Mouse (Mus musculus) cortical plate, adult 2 months (tissue): Measurements from ENCODE around the gene Arhgap23. TPM values are rescaled to one million over a fixed set of nuclear protein-coding genes. Genes with fewer than 3 reads are reported as not detected.

Experiments
- H3K27ac ChIP-seq: fragments of 200-500 bp; 2 replicates; pipeline ENCODE4 v1.5.1; 2012; ENCODE audit warnings: low read length, control low read depth, inconsistent platforms; ENCODE audit not compliant: insufficient read depth
- H3K4me1 ChIP-seq: fragments of 200-500 bp; 2 replicates; pipeline ENCODE4 v1.6.1; 2011; ENCODE audit warnings: low read length; ENCODE audit not compliant: control insufficient read depth, insufficient read depth
- H3K4me3 ChIP-seq: fragments of 200-500 bp; 2 replicates; pipeline ENCODE4 v1.5.1; 2011; ENCODE audit warnings: mild to moderate bottlenecking, low read length, control low read depth; ENCODE audit not compliant: insufficient read depth
- CTCF ChIP-seq: fragments of 200-500 bp; IDR thresholded peaks from 2 replicates; pipeline ENCODE4 v1.5.1; 2011; ENCODE audit warnings: mild to moderate bottlenecking, control low read depth, low read length; ENCODE audit not compliant: insufficient read depth; ENCODE audit errors: extremely low read depth
- POLR2A ChIP-seq: fragments of 200-500 bp; IDR thresholded peaks from 2 replicates; pipeline ENCODE4 v1.6.1; 2011; ENCODE audit warnings: mild to moderate bottlenecking, low read length, control low read depth; ENCODE audit not compliant: insufficient read depth; ENCODE audit errors: extremely low read depth
- polyA plus RNA-seq: library from polyadenylated mRNA; depleted of rRNA; stranded (reverse); fragments of >200 nt; gene quantifications from 2 replicates; pipeline ENCODE4 v1.2.3, GENCODE M21; 2012

Gene Arhgap23
- polyA plus RNA-seq, 1 experiment: 71.5 TPM

- H3K4me1 ChIP-seq: no peaks in the 10 kb centered on the region
- H3K4me3 ChIP-seq: no peak overlapping the region
- no peak overlapping the region for H3K27ac ChIP-seq
- TF ChIP-seq POLR2A (0 out of 2 replicates have a peak, but pooled peaks have one; percentile 5), CTCF (no peak)
Measured at GRCm38 (mm10) chr11:97508198-97508597, 92.9 kb downstream of the Arhgap23 start.

- no peak overlapping the region for H3K4me3 ChIP-seq
- TF ChIP-seq CTCF (no peak), POLR2A (no peak)
- H3K4me1 ChIP-seq: no peaks in the 10 kb centered on the region
- no peak overlapping the region for H3K27ac ChIP-seq
Measured at GRCm38 (mm10) chr11:97509058-97509457, 93.7 kb downstream of the Arhgap23 start.

GRCm38 (mm10) chr11:97509715-97510485 is 94.6 kb downstream of the Arhgap23 start:
- Histone ChIP-seq H3K27ac (no peak overlapping the region), H3K4me1 (no peaks in the 10 kb centered on the region), H3K4me3 (no peak overlapping the region)
- TF ChIP-seq CTCF (no peak), POLR2A (no peak)

- no peaks in the 10 kb centered on the region for H3K4me1 ChIP-seq
- TF ChIP-seq POLR2A (no peak), CTCF (peak; percentile 67)
- H3K27ac ChIP-seq: no peak overlapping the region
- no peak overlapping the region for H3K4me3 ChIP-seq
Measured at GRCm38 (mm10) chr11:97510966-97511660, 95.8 kb downstream of the Arhgap23 start.

DNA sequence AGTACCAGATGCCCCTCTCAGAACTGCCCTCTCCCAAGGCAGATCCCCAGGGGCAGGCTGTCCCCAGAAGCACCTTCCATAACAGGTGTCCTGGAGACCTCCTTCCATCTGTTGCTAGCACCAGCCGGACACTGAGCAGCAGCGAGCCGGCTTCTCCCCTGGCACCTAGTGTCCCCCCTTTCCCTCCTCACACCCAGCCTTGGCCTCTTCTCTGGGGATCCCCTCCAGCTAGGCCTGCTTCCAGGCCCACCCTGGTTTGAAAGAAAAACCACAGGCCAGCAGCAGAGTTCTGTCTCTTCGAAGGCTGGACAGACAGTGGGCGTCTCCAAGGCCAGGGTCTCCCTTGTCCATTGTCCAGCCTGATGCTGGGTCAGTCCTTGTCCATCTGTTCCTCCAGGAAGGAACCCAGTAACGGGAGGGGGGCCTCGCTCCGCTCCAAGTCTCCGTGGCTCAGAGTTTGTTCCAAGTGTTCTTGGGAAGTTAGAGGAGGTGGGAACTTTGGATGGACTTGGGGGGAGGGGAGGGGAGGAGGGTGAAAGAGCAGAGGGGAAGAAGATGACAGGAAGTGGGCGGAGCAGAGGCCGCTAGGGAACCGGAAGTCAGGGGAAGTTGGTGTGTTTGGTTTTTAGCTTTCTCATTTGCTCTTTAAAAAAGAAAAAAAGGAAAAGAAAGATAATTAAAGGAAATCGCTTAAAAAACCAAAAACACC is 96.5 kb downstream of the Arhgap23 start:
- Histone ChIP-seq H3K4me3 (no peak overlapping the region), H3K27ac (no peak overlapping the region), H3K4me1 (no peaks in the 10 kb centered on the region)
- no peak for TF ChIP-seq POLR2A
- no peak for TF ChIP-seq CTCF

DNA sequence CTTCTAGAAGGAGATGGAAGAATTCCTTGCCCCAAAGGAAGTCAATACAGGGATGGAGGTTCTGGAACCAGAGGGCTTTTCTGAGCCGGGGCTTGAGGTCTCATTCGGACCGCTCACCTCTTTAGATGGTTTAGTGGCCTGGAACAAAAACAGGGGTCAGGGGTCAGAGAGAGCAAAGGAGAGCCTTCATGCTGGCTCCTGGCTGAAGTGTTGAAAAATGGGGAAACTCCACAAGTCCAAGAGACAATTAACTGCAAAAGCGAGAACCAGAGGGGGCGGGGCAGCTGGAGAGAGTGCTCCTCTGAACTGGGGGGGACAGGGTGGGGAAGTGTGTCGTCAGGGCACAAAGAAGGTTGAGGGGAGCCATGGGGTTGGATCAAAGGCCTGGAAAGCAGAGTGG is 97.2 kb downstream of the Arhgap23 start:
- Histone ChIP-seq H3K4me3 (no peak overlapping the region), H3K27ac (no peak overlapping the region), H3K4me1 (no peaks in the 10 kb centered on the region)
- TF ChIP-seq POLR2A: no peak
- TF ChIP-seq CTCF: no peak

GRCm38 (mm10) chr11:97513066-97513465 is 97.7 kb downstream of the Arhgap23 start:
- no peaks in the 10 kb centered on the region for H3K4me1 ChIP-seq
- no peak overlapping the region for H3K27ac ChIP-seq
- no peak overlapping the region for H3K4me3 ChIP-seq
- TF ChIP-seq POLR2A (no peak), CTCF (no peak)

GRCm38 (mm10) chr11:97520541-97520940 is 105.2 kb downstream of the Arhgap23 start:
- TF ChIP-seq POLR2A (no peak), CTCF (no peak)
- no peak overlapping the region for H3K4me3 ChIP-seq
- peaks cover 2% of the 10 kb centered on the region; the same call in 1 of the 2 replicates for H3K4me1 ChIP-seq
- H3K27ac ChIP-seq: no peak overlapping the region

- H3K4me1 ChIP-seq: peaks cover 2% of the 10 kb centered on the region; the same call in 1 of the 2 replicates
- no peak overlapping the region for H3K4me3 ChIP-seq
- H3K27ac ChIP-seq: no peak overlapping the region
- TF ChIP-seq CTCF (no peak), POLR2A (no peak)
Measured at GRCm38 (mm10) chr11:97521741-97522474, 106.6 kb downstream of the Arhgap23 start.
